ENCODE assay signal across 16 mouse cellular contexts in genomic region chr2:34623181-34623580, GRCm38 (mm10).
DNase-seq lines count a peak whose midpoint lies in the region; ATAC-seq and TF ChIP-seq lines count a peak whose summit lies in the region.
"Had no signal": no experiment of that assay in that cellular context is flagged by ENCODE, and none has a peak within 500 bp of the region (broad histone marks: within the 10 kb centered on the region; RNA-seq: fewer than 3 reads in every experiment).

No protein-coding gene starts in this region.

- H3K9ac ChIP-seq in hindbrain, embryonic 13.5 days = peak overlapping the region; percentile 30
- no peak overlapping the region for H3K9ac ChIP-seq in hindbrain, embryonic 14.5 days
- H3K9ac ChIP-seq in forebrain, embryonic 11.5 days (ENCODE audit: low read length) = no peak overlapping the region
- H3K9ac ChIP-seq: forebrain, embryonic 12.5 days; midbrain, embryonic 13.5 days had no signal

- no peak for DNase-seq in hindbrain, embryonic 14.5 days (ENCODE audit: low spot score)
- peak; percentile 51 for DNase-seq in brain, adult 2 months (ENCODE audit: low read depth, low spot score)
- DNase-seq in cerebellum, adult 2 months = peak; percentile 34 to 37
- no peak for DNase-seq in embryonic facial prominence, embryonic 10.5 days (ENCODE audit: low spot score)
- DNase-seq in forebrain, embryonic 11.5 days (ENCODE audit: low spot score) = no peak
- DNase-seq in right cerebral cortex, postnatal 36 days (ENCODE audit: low spot score in 2 of 2) = no peak
- DNase-seq: B cell, adult 2 months; heart, adult 18-20 months; heart, postnatal 4 days; kidney, adult 9 months; liver; lung, postnatal 10 days; thymus, postnatal 4 days had no signal

- no peak for ATAC-seq in hindbrain, embryonic 13.5 days (ENCODE audit: low FRiP score)
- ATAC-seq in hindbrain, embryonic 14.5 days (ENCODE audit: low FRiP score) = no peak
- ATAC-seq in forebrain, embryonic 11.5 days (replicated peaks; ENCODE audit: low FRiP score) = no peak
- ATAC-seq: midbrain, embryonic 13.5 days had no signal

- WGBS in hindbrain, embryonic 13.5 days = 68% methylated on average over 8 of the region's 8 CpGs
- 63% methylated on average over 8 of the region's 8 CpGs for WGBS in hindbrain, embryonic 14.5 days
- WGBS in cerebellum, adult 2 months = 20% methylated on average over 8 of the region's 8 CpGs
- WGBS in embryonic facial prominence, embryonic 10.5 days = 84% methylated on average over 8 of the region's 8 CpGs
- WGBS in forebrain, embryonic 11.5 days = 84% methylated on average over 8 of the region's 8 CpGs

- no peak for TF ChIP-seq POLR2A in cerebellum, adult 2 months (IDR thresholded peaks at IDR 0.05; ENCODE audit: borderline replicate concordance, insufficient read depth, low read length)

- H3K9me3 ChIP-seq in hindbrain, embryonic 13.5 days = no peaks in the 10 kb centered on the region
- H3K9me3 ChIP-seq in hindbrain, embryonic 14.5 days (ENCODE audit: control insufficient read depth, low read length) = no peaks in the 10 kb centered on the region
- H3K9me3 ChIP-seq in embryonic facial prominence, embryonic 10.5 days = no peaks in the 10 kb centered on the region
- no peaks in the 10 kb centered on the region for H3K9me3 ChIP-seq in forebrain, embryonic 11.5 days (ENCODE audit: control insufficient read depth, low read length)
- H3K9me3 ChIP-seq: forebrain, embryonic 12.5 days; midbrain, embryonic 13.5 days had no signal

- TF ChIP-seq CTCF in cerebellum, adult 2 months (IDR thresholded peaks at IDR 0.05; ENCODE audit: borderline replicate concordance, insufficient read depth, low read depth, low read length) = no peak

- no peaks in the 10 kb centered on the region for H3K27me3 ChIP-seq in hindbrain, embryonic 13.5 days
- H3K27me3 ChIP-seq in hindbrain, embryonic 14.5 days (ENCODE audit: control insufficient read depth, insufficient read depth, low read length) = no peaks in the 10 kb centered on the region
- H3K27me3 ChIP-seq in cerebellum, adult 2 months (ENCODE audit: control insufficient read depth, insufficient read depth, low read length) = no peaks in the 10 kb centered on the region
- H3K27me3 ChIP-seq in embryonic facial prominence, embryonic 10.5 days (replicated peaks; ENCODE audit: low read depth, poor library complexity, severe bottlenecking) = no peaks in the 10 kb centered on the region
- H3K27me3 ChIP-seq in forebrain, embryonic 11.5 days (ENCODE audit: control insufficient read depth, insufficient read depth, low read length) = no peaks in the 10 kb centered on the region
- H3K27me3 ChIP-seq: forebrain, embryonic 12.5 days; midbrain, embryonic 13.5 days had no signal

- peak overlapping the region; percentile 2; the same call in 1 of the 2 replicates for H3K27ac ChIP-seq in hindbrain, embryonic 13.5 days
- H3K27ac ChIP-seq in hindbrain, embryonic 14.5 days = no peak overlapping the region
- no peak overlapping the region; the same call in 1 of the 2 replicates for H3K27ac ChIP-seq in cerebellum, adult 2 months (ENCODE audit: insufficient read depth, low read length)
- 0 out of 2 replicates have a peak overlapping the region, but pooled peaks have one; percentile 10 for H3K27ac ChIP-seq in embryonic facial prominence, embryonic 10.5 days (replicated peaks)
- no peak overlapping the region for H3K27ac ChIP-seq in forebrain, embryonic 11.5 days (ENCODE audit: low read depth, low read length)
- H3K27ac ChIP-seq: forebrain, embryonic 12.5 days; midbrain, embryonic 13.5 days had no signal

- H3K4me3 ChIP-seq in hindbrain, embryonic 13.5 days = no peak overlapping the region
- no peak overlapping the region for H3K4me3 ChIP-seq in hindbrain, embryonic 14.5 days (replicated peaks; ENCODE audit: low read length)
- H3K4me3 ChIP-seq in cerebellum, adult 2 months (replicated peaks; ENCODE audit: insufficient read depth, low read depth, low read length) = no peak overlapping the region
- H3K4me3 ChIP-seq in embryonic facial prominence, embryonic 10.5 days = no peak overlapping the region
- H3K4me3 ChIP-seq in forebrain, embryonic 11.5 days (ENCODE audit: low read depth, low read length) = no peak overlapping the region
- H3K4me3 ChIP-seq: forebrain, embryonic 12.5 days; midbrain, embryonic 13.5 days had no signal

- peaks cover 45% of the 10 kb centered on the region for H3K4me1 ChIP-seq in hindbrain, embryonic 13.5 days (replicated peaks)
- no peaks in the 10 kb centered on the region; the same call in 1 of the 2 replicates for H3K4me1 ChIP-seq in hindbrain, embryonic 14.5 days (replicated peaks; ENCODE audit: control insufficient read depth, insufficient read depth, low read length)
- H3K4me1 ChIP-seq in cerebellum, adult 2 months (ENCODE audit: control insufficient read depth, insufficient read depth, low read length) = peaks cover 18% of the 10 kb centered on the region
- peaks cover 29% of the 10 kb centered on the region for H3K4me1 ChIP-seq in embryonic facial prominence, embryonic 10.5 days
- H3K4me1 ChIP-seq in forebrain, embryonic 11.5 days (replicated peaks; ENCODE audit: control insufficient read depth, insufficient read depth, low read length) = no peaks in the 10 kb centered on the region

- H3K4me2 ChIP-seq in hindbrain, embryonic 13.5 days = no peak overlapping the region
- no peak overlapping the region for H3K4me2 ChIP-seq in hindbrain, embryonic 14.5 days (replicated peaks)
- no peak overlapping the region for H3K4me2 ChIP-seq in forebrain, embryonic 11.5 days (ENCODE audit: low read depth, low read length, severe bottlenecking)
- H3K4me2 ChIP-seq: forebrain, embryonic 12.5 days; midbrain, embryonic 13.5 days had no signal

- H3K36me3 ChIP-seq in hindbrain, embryonic 13.5 days = peaks cover 19% of the 10 kb centered on the region
- no peaks in the 10 kb centered on the region; the same call in 1 of the 2 replicates for H3K36me3 ChIP-seq in hindbrain, embryonic 14.5 days (replicated peaks; ENCODE audit: control insufficient read depth, insufficient read depth)
- H3K36me3 ChIP-seq in embryonic facial prominence, embryonic 10.5 days (replicated peaks) = peaks cover 34% of the 10 kb centered on the region
- no peaks in the 10 kb centered on the region for H3K36me3 ChIP-seq in forebrain, embryonic 11.5 days (ENCODE audit: control insufficient read depth, insufficient read depth, low read length)

Comparison
In these comparisons a context has a peak if more than half of its experiments do, and no peak if none do; other contexts are left out.
1. H3K27ac ChIP-seq: peak in hindbrain, embryonic 13.5 days (single experiment) and embryonic facial prominence, embryonic 10.5 days (single experiment); none in hindbrain, embryonic 14.5 days (single experiment), cerebellum, adult 2 months (single experiment) and forebrain, embryonic 11.5 days (single experiment).
2. DNase-seq: peak in brain, adult 2 months (single experiment) and cerebellum, adult 2 months (2 of 2); none in hindbrain, embryonic 14.5 days (single experiment), embryonic facial prominence, embryonic 10.5 days (single experiment), forebrain, embryonic 11.5 days (single experiment) and right cerebral cortex, postnatal 36 days (0 of 2).